Mouse (Mus musculus) C2C12 (cell line): Measurements from ENCODE around the gene Hist1h1c. TPM values are rescaled to one million over a fixed set of nuclear protein-coding genes. Genes with fewer than 3 reads are reported as not detected.
"Not testable (repeated sequence)": the region's sequence is repeated elsewhere in the genome, so short reads cannot be mapped to it uniquely, and the experiment has no call there.

Experiments
- H3K27me3 ChIP-seq: one replicate; pipeline ENCODE4 v1.6.1; 2011; ENCODE audit not compliant: control insufficient read depth, insufficient read depth, insufficient read length
- H3K36me3 ChIP-seq: one replicate; pipeline ENCODE4 v1.6.1; 2011; ENCODE audit not compliant: control insufficient read depth, insufficient read depth
- H3K4me3 ChIP-seq: one replicate; pipeline ENCODE4 v1.5.1; 2011; ENCODE audit warnings: mild to moderate bottlenecking, control low read depth; ENCODE audit not compliant: poor library complexity, insufficient read depth, severe bottlenecking
- H3K79me2 ChIP-seq: one replicate; pipeline ENCODE4 v1.6.1; 2011; ENCODE audit not compliant: control insufficient read depth, insufficient read depth
- H3K79me3 ChIP-seq: one replicate; pipeline ENCODE4 v1.6.1; 2011; ENCODE audit warnings: low read depth, control low read depth
- H3ac ChIP-seq: one replicate; pipeline ENCODE3; 2011; ENCODE audit warnings: low read depth; ENCODE audit not compliant: control insufficient read depth, insufficient read length
- CEBPB ChIP-seq: IDR thresholded peaks from one replicate; pipeline ENCODE4 v1.6.1; 2011; ENCODE audit warnings: low read depth, mild to moderate bottlenecking, control low read depth, moderate library complexity
- CTCF ChIP-seq: IDR thresholded peaks from one replicate; pipeline ENCODE4 v1.5.1; 2011; ENCODE audit not compliant: control insufficient read depth, insufficient read depth, insufficient read length
- FOSL1 ChIP-seq: IDR thresholded peaks from one replicate; pipeline ENCODE4 v1.8.0; 2011; ENCODE audit warnings: mild to moderate bottlenecking, low read length; ENCODE audit not compliant: poor library complexity, insufficient read depth, severe bottlenecking
- MAX ChIP-seq: IDR thresholded peaks from one replicate; pipeline ENCODE4 v1.6.1; 2011; ENCODE audit warnings: mild to moderate bottlenecking, control low read depth
- MYOD1 ChIP-seq: IDR thresholded peaks from one replicate; pipeline ENCODE4 v1.6.1; 2011; ENCODE audit warnings: low read depth; ENCODE audit not compliant: control insufficient read depth, insufficient read length
- MYOG ChIP-seq: IDR thresholded peaks from one replicate; pipeline ENCODE4 v1.6.1; 2011; ENCODE audit not compliant: control insufficient read depth, insufficient read length; ENCODE audit errors: extremely low read depth
- USF1 ChIP-seq: IDR thresholded peaks from one replicate; pipeline ENCODE4 v1.6.1; 2011; ENCODE audit warnings: low read depth, mild to moderate bottlenecking, control low read depth, moderate library complexity
- polyA plus RNA-seq: library from polyadenylated mRNA; unstranded; fragments of >200 nt; fragmentation: generic; extraction: Trizol; gene quantifications from one replicate; pipeline ENCODE4 v1.2.1, GENCODE M21; 2012; ENCODE audit warnings: missing spikeins

Hist1h1c gene
- polyA plus RNA-seq, 1 experiment, result 45.9 TPM

DNA sequence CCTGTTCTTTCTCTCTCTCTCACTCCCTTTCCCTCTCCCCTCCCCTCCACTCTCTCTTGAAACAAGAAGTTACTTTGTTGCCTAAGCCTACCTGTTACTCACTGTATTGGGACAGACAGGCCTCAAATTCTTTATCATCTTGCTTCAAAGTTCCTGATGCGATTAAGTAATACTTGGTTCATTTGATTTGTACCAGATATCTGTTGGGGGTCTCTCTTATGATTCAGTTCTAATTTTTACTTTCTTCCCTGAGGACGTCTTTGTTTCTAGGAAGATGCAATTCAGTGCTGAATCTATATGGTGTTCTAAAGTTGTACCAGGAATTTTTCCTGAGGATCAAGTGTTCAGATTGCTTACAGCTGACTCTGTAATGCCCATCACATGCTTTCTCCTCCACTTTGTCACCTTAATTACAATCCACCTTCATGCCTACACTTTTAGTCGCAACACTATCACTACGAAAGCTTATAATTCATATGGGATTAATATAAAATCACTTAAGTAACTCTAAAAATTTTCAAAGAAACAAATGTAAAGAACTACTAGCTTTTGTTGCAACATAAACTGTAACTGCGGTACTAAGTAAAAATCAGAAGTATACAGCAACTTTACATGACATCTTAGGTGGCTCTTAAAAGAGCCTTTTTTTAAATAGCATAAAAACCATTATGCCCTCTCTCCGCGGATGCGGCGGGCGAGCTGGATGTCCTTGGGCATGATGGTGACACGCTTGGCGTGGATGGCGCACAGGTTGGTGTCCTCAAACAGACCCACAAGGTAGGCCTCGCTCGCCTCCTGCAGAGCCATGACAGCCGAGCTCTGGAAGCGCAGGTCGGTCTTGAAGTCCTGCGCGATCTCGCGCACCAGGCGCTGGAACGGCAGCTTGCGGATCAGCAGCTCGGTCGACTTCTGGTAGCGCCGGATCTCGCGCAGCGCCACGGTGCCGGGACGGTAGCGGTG, 6.1 kb downstream of the Hist1h1c start:
- no peaks in the 10 kb centered on the region for H3K79me2 ChIP-seq
- H3K4me3 ChIP-seq, result peak overlapping the region; percentile 23
- peaks cover 1% of the 10 kb centered on the region for H3K79me3 ChIP-seq
- TF ChIP-seq MYOG, result no peak
- TF ChIP-seq MYOD1, result no peak
- TF ChIP-seq FOSL1, result peak; percentile 10
- peak; percentile 9 for TF ChIP-seq MAX
- no peak for TF ChIP-seq USF1
- peak; percentile 16 for TF ChIP-seq CEBPB
- TF ChIP-seq CTCF, result no peak
- H3K36me3 ChIP-seq, result no peaks in the 10 kb centered on the region
- no peaks in the 10 kb centered on the region for H3K27me3 ChIP-seq
- H3ac ChIP-seq, result peak overlapping the region; percentile 48

DNA sequence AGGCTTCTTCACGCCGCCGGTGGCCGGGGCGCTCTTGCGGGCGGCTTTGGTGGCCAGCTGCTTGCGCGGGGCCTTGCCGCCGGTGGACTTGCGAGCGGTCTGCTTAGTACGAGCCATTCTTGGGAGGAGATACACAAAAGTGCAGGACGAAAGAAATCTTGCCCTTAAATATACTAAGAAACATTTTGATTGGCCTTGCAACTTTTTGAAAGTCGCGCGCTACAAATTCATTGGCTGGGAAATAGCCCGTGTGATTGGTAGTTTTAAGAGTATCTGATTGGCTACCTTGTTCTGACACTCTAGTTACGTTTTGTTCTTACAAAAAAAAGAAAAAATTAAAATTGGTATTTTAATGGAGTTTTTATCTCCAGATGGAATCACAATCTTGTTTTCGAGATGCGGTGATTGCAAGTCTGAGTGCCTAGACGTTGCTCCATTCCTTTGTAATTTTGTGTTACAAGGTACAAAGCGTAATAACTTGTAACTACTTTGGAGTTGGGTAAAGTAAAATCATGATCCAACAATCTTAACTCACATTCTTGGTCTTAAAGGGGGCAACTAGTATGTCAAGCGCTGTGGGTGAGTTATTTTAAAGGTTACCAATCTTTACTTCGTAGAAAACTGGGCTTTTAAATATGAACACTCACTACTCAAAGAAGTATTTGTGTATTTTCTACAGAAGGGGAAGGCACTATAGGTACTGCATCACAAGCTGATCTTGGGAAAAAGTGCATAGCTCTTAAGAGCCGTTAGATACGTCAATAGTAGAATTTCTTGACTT, 7.0 kb downstream of the Hist1h1c start, which contains the start of gene Hist1h3c:
Gene Hist1h3c, minus strand, starts transcription at position 222 of the 781 bp plus-strand sequence.
- Histone ChIP-seq H3K79me2 (no peaks in the 10 kb centered on the region), H3K4me3 (peak within 1 kb of the TSS; percentile 23), H3K79me3 (peaks cover 1% of the 10 kb centered on the region), H3K27me3 (no peaks in the 10 kb centered on the region), H3ac (peak within 1 kb of the TSS; percentile 76), H3K36me3 (no peaks in the 10 kb centered on the region)
- TF ChIP-seq USF1 (peak; percentile 50), FOSL1 (no peak)

DNA sequence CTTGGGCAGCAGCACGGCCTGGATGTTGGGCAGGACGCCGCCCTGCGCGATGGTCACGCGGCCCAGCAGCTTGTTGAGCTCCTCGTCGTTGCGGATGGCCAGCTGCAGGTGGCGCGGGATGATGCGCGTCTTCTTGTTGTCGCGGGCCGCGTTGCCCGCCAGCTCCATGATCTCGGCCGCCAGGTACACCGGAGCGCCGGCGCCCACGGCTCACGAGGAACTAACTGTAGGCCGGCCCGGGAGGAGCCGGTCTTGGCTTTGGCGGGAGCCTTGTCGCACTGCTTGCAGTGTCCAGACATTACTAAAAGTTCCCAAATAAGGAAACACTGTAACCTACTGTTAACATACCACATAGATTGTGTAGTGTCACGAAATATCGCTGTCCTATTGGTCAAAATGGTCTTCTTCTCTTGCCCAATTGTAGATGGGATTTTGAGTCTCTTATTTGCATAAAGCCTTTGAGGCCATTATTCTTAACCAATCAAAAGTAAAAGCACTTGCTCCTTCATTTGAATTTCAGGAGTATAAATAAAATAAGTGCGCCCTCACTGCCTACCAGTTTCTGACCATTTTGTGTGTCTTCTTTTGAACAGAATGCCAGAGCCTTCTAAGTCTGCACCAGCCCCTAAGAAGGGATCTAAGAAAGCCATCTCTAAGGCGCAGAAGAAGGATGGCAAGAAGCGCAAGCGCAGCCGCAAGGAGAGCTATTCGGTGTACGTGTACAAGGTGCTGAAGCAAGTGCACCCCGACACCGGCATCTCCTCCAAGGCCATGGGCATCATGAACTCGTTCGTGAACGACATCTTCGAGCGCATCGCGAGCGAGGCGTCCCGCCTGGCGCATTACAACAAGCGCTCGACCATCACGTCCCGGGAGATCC, 7.8 kb downstream of the Hist1h1c start, which contains the start of gene Hist1h2bb:
Gene Hist1h2bb, plus strand, starts transcription at position 534 of the 880 bp plus-strand sequence.
- H3ac ChIP-seq, result peak within 1 kb of the TSS; percentile 76
- not testable (repeated sequence) for H3K79me3 ChIP-seq, H3K36me3 ChIP-seq, H3K27me3 ChIP-seq, H3K79me2 ChIP-seq
- H3K4me3 ChIP-seq, result peak within 1 kb of the TSS; percentile 12

DNA sequence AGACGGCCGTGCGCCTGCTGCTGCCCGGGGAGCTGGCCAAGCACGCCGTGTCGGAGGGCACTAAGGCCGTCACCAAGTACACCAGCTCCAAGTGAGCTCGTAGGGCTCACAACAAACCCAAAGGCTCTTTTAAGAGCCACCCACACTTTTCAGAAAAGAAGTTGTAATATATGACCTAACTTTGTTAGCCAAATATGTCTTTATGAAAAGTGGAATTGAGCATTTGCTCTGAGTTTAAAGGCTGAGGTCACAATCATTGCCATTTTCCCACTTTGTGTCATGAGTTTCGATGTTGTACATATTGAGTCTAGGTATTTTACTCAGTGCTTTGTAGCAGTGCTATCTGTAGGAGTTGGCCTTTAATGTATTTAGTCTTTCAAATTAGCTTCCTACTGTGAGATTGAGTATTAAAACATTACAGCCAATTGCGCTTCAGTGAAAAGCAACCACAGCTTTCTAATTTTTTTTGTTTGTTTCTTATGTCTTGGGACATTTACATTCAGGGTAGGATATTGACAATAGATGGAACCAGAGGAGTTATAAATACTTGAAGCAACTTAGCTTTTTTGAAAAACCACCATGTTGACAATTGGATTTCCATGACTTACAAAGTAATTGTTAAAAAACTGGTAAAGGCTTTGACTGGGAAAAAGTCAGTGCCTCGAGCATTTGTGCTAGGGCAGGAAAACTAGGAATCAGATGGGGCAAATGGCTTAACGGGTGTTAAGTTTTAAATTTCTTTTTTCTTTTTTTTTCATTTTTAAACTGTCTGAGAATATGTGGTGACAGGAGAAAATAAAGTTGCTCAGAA, 8.7 kb downstream of the Hist1h1c start:
- Histone ChIP-seq H3K79me3 (no peaks in the 10 kb centered on the region), H3K36me3 (no peaks in the 10 kb centered on the region), H3K4me3 (no peak overlapping the region), H3ac (no peak overlapping the region), H3K27me3 (no peaks in the 10 kb centered on the region), H3K79me2 (no peaks in the 10 kb centered on the region)
- no peak for TF ChIP-seq USF1
- TF ChIP-seq CTCF, result no peak
- TF ChIP-seq MYOD1, result no peak

DNA sequence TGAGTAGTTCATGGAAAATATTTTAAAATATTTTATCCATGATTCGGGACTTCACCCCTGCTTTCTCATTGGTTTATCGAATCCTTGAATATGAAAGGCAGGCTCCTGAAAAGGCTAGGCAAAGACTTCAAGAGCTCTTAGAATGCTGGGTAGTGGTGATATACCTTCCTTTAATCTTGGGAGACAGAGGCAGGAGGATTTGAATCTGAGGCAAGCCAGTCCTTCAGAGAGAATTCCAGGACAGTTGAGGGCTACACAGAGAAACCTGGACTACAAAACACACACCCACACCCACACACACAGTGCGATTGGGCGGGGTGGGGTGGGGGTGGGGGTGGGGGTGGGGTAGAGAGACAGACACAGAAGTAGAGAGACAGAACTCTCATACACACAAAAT, 9.3 kb downstream of the Hist1h1c start:
- H3K79me2 ChIP-seq, result no peaks in the 10 kb centered on the region
- H3K36me3 ChIP-seq, result no peaks in the 10 kb centered on the region
- no peak overlapping the region for H3ac ChIP-seq
- TF ChIP-seq MYOD1 (no peak), USF1 (no peak), CEBPB (no peak), CTCF (no peak), MYOG (no peak)
- H3K79me3 ChIP-seq, result no peaks in the 10 kb centered on the region
- H3K27me3 ChIP-seq, result no peaks in the 10 kb centered on the region
- H3K4me3 ChIP-seq, result no peak overlapping the region
